8 mouse cellular contexts compared by ENCODE assay signal in genomic region chr3:135437758-135438495, GRCm38 (mm10). TPM values are rescaled to one million over a fixed set of nuclear protein-coding genes. Genes with fewer than 3 reads are reported as not detected.
A peak's percentile ranks its signal among the peaks of the same experiment; 100 is the strongest.
DNase-seq lines count a peak whose midpoint lies in the region; ATAC-seq and TF ChIP-seq lines count a peak whose summit lies in the region.

Gene Ube2d3 (plus strand): TSS chr3:135438149.

- no peaks in the 10 kb centered on the region for H3K9me3 ChIP-seq in G1E (replicated peaks)
- no peaks in the 10 kb centered on the region for H3K9me3 ChIP-seq in forebrain, embryonic 16.5 days (ENCODE audit: control insufficient read depth, low read length)
- no peaks in the 10 kb centered on the region for H3K9me3 ChIP-seq in lung, embryonic 14.5 days (ENCODE audit: low read depth, low read length)

- TF ChIP-seq CTCF in G1E (IDR thresholded peaks at IDR 0.05; ENCODE audit: low read depth, low read length), result no peak
- no peak; the same call in 1 of the 2 replicates for TF ChIP-seq CTCF in layer of hippocampus, adult 2 months (conservative IDR thresholded peaks at IDR 0.05)
- no peak for TF ChIP-seq CTCF in lung, embryonic 14.5 days (IDR thresholded peaks at IDR 0.05; ENCODE audit: low read depth)
- TF ChIP-seq CTCF in olfactory bulb, adult 2 months (IDR thresholded peaks at IDR 0.05; ENCODE audit: insufficient read depth, low read depth, low read length), result no peak
- TF ChIP-seq CTCF in thymus, adult 2 months (IDR thresholded peaks at IDR 0.05; ENCODE audit: borderline replicate concordance, control insufficient read depth, extremely low read depth, insufficient read depth, low read length, poor library complexity), result peak; percentile 10; the same call in 1 of the 2 replicates

- peak within 1 kb of the TSS; percentile 93 for H3K4me3 ChIP-seq in G1E (ENCODE audit: low read depth, low read length)
- H3K4me3 ChIP-seq in forebrain, embryonic 16.5 days (replicated peaks; ENCODE audit: low read length), result peak within 1 kb of the TSS; percentile 71
- peak within 1 kb of the TSS; percentile 94 for H3K4me3 ChIP-seq in layer of hippocampus, adult 2 months
- H3K4me3 ChIP-seq in lung, embryonic 14.5 days (ENCODE audit: low read depth, low read length), result peak within 1 kb of the TSS; percentile 89
- H3K4me3 ChIP-seq in olfactory bulb, adult 2 months (ENCODE audit: insufficient read depth, low read depth, low read length), result peak within 1 kb of the TSS; percentile 88
- H3K4me3 ChIP-seq in thymus, adult 2 months (ENCODE audit: control insufficient read depth, insufficient read depth, low read length), result peak within 1 kb of the TSS; percentile 82

- H3K9ac ChIP-seq in forebrain, embryonic 16.5 days (replicated peaks; ENCODE audit: low read depth, low read length), result peak within 1 kb of the TSS; percentile 94
- H3K9ac ChIP-seq in lung, embryonic 14.5 days, result peak within 1 kb of the TSS; percentile 98

- peak within 1 kb of the TSS; percentile 100 for H3K27ac ChIP-seq in forebrain, embryonic 16.5 days (ENCODE audit: low read length)
- peak within 1 kb of the TSS; percentile 99 for H3K27ac ChIP-seq in layer of hippocampus, adult 2 months
- peak within 1 kb of the TSS; percentile 100 for H3K27ac ChIP-seq in lung, embryonic 14.5 days (ENCODE audit: low read depth)
- H3K27ac ChIP-seq in olfactory bulb, adult 2 months (ENCODE audit: insufficient read depth, low read depth, low read length), result peak within 1 kb of the TSS; percentile 93
- H3K27ac ChIP-seq in thymus, adult 2 months (ENCODE audit: control insufficient read depth, insufficient read depth, low read length), result peak within 1 kb of the TSS; percentile 92

- intact Hi-C loops in heart, postnatal 36 days (cut with DNase I), result loop anchor here (1.0 to 10.0 kb wide), 4 partner anchors 14 to 253 kb away; partner anchors contain the start of genes Cenpe and Nfkb1

- peak; percentile 74; the same call in 1 of the 2 replicates for TF ChIP-seq POLR2A in olfactory bulb, adult 2 months (IDR thresholded peaks at IDR 0.05; ENCODE audit: insufficient read depth, low read depth, low read length)
- TF ChIP-seq POLR2A in thymus, adult 2 months (IDR thresholded peaks at IDR 0.05; ENCODE audit: control insufficient read depth, extremely low read depth, insufficient read depth, low read length, poor library complexity), result peak; percentile 78

- peaks cover 17% of the 10 kb centered on the region for H3K4me1 ChIP-seq in G1E (ENCODE audit: insufficient read depth, low read depth, low read length)
- H3K4me1 ChIP-seq in forebrain, embryonic 16.5 days (replicated peaks; ENCODE audit: control insufficient read depth, insufficient read depth, low read length), result peaks cover 15% of the 10 kb centered on the region
- H3K4me1 ChIP-seq in lung, embryonic 14.5 days (ENCODE audit: insufficient read depth), result no peaks in the 10 kb centered on the region
- no peaks in the 10 kb centered on the region for H3K4me1 ChIP-seq in olfactory bulb, adult 2 months (ENCODE audit: control insufficient read depth, insufficient read depth, low read length)
- no peaks in the 10 kb centered on the region for H3K4me1 ChIP-seq in thymus, adult 2 months (replicated peaks; ENCODE audit: control insufficient read depth, insufficient read depth, low read length)

- peaks cover 37% of the 10 kb centered on the region for H3K36me3 ChIP-seq in G1E (replicated peaks)
- H3K36me3 ChIP-seq in forebrain, embryonic 16.5 days (ENCODE audit: control insufficient read depth, insufficient read depth), result no peaks in the 10 kb centered on the region
- H3K36me3 ChIP-seq in lung, embryonic 14.5 days (ENCODE audit: insufficient read depth), result peaks cover 18% of the 10 kb centered on the region; the same call in 1 of the 2 replicates
- H3K36me3 ChIP-seq in thymus, adult 2 months (ENCODE audit: control insufficient read depth, insufficient read depth, low read length), result peaks cover 3% of the 10 kb centered on the region; the same call in 1 of the 2 replicates

- WGBS in forebrain, embryonic 16.5 days, result under 1% methylated on average over 56 of the region's 56 CpGs
- under 1% methylated on average over 55 of the region's 56 CpGs for WGBS in lung, embryonic 14.5 days
- WGBS in olfactory bulb, adult 2 months, result under 1% methylated on average over 56 of the region's 56 CpGs
- WGBS in thymus, adult 2 months, result under 1% methylated on average over 53 of the region's 56 CpGs

- ATAC-seq in G1E (ENCODE audit: extremely low read depth, insufficient number of reproducible peaks, low FRiP score, poor library complexity, severe bottlenecking), result peak; percentile 86
- peak; percentile 95 for ATAC-seq in forebrain, embryonic 16.5 days
- ATAC-seq in lung, embryonic 14.5 days (ENCODE audit: insufficient read depth), result peak; percentile 94

- H3K4me2 ChIP-seq in forebrain, embryonic 16.5 days (ENCODE audit: low read length), result peak within 1 kb of the TSS; percentile 49
- H3K4me2 ChIP-seq in lung, embryonic 14.5 days, result peak within 1 kb of the TSS; percentile 97

- no peaks in the 10 kb centered on the region for H3K27me3 ChIP-seq in G1E (ENCODE audit: insufficient read depth, low read length)
- H3K27me3 ChIP-seq in forebrain, embryonic 16.5 days (replicated peaks; ENCODE audit: control insufficient read depth, insufficient read depth, low read length), result no peaks in the 10 kb centered on the region
- H3K27me3 ChIP-seq in lung, embryonic 14.5 days (ENCODE audit: insufficient read depth, low read length), result no peaks in the 10 kb centered on the region
- no peaks in the 10 kb centered on the region for H3K27me3 ChIP-seq in thymus, adult 2 months (ENCODE audit: control insufficient read depth, insufficient read depth, low read length)

- DNase-seq in G1E (ENCODE audit: low spot score), result peak; percentile 89
- DNase-seq in cerebellum, adult 18-20 months, result peak; percentile 98
- peak; percentile 98 to 99 for DNase-seq in heart, postnatal 36 days
- DNase-seq in layer of hippocampus, adult 2 months (ENCODE audit: low spot score in 2 of 2), result peak; percentile 98 to 99
- peak; percentile 99 for DNase-seq in lung, embryonic 14.5 days
- DNase-seq in thymus, adult 2 months, result peak; percentile 99

RNA-seq across cellular contexts. Expression of gene Ube2d3, which starts in this region (rescaled TPM):
- total RNA-seq in G1E (2014; fragmentation: Nextera tagmentation) (1,026 and 1,239 TPM in 2 replicates), G1E (2017) (547 and 623 TPM in 2 replicates)
- polyA plus RNA-seq in G1E (2012), result 416 and 446 TPM in 2 replicates
- 383 and 423 TPM in 2 replicates for polyA plus RNA-seq in forebrain, embryonic 16.5 days (2015; fragmentation: Nextera tagmentation; extraction: Ambion mirVana)
- 100 to 1,000 TPM; 372 to 402 TPM for total RNA-seq in heart, postnatal 36 days (2021)
- total RNA-seq in layer of hippocampus, adult 2 months (2021), result 100 to 1,000 TPM; 254 to 257 TPM
- polyA plus RNA-seq in lung, embryonic 14.5 days (2014; fragmentation: Nextera tagmentation; extraction: Ambion mirVana), result 586 and 604 TPM in 2 replicates
- polyA plus RNA-seq in olfactory bulb, adult 2 months (2012; ENCODE audit: insufficient read depth, insufficient read length, low replicate concordance, missing spikeins), result 60.9 and 109 TPM in 2 replicates
- polyA plus RNA-seq in thymus, adult 2 months (2012; rRNA removed), result 552 and 608 TPM in 2 replicates

Comparison
In these comparisons a context has a peak if more than half of its experiments do, and no peak if none do; other contexts are left out.
1. Peak in every context shown above with its lines: DNase-seq, ATAC-seq, H3K4me3 ChIP-seq and H3K27ac ChIP-seq.